Mouse (Mus musculus) spleen, adult 2 months (tissue): ENCODE measurements around the gene Arfgef2. TPM values are rescaled to one million over a fixed set of nuclear protein-coding genes. Genes with fewer than 3 reads are reported as not detected.

Experiments
- DNase-seq, 2 experiments: peaks; one replicate each; pipeline versions ENCODE4 v3.0.0 to v3.0.0-alpha.2; 2012 to 2021; ENCODE audit warnings: low spot score in 2 of 2, low read depth in 1 of 2
- H3K27ac ChIP-seq: fragments of 200-500 bp; 2 replicates; pipeline ENCODE4 v1.5.1; 2012; ENCODE audit warnings: low read length, inconsistent platforms; ENCODE audit not compliant: insufficient read depth
- H3K27me3 ChIP-seq: fragments of 200-500 bp; 2 replicates; pipeline ENCODE4 v1.6.1; 2012; ENCODE audit warnings: mild to moderate bottlenecking, moderate library complexity, low read length, inconsistent platforms; ENCODE audit not compliant: control insufficient read depth, insufficient read depth
- H3K36me3 ChIP-seq: fragments of 200-500 bp; 2 replicates; pipeline ENCODE4 v1.6.1; 2012; ENCODE audit warnings: mild to moderate bottlenecking, low read length, inconsistent platforms; ENCODE audit not compliant: control insufficient read depth, insufficient read depth
- H3K4me1 ChIP-seq: fragments of 200-500 bp; 2 replicates; pipeline ENCODE4 v1.6.1; 2011; ENCODE audit warnings: inconsistent platforms; ENCODE audit not compliant: control insufficient read depth, insufficient read depth, insufficient read length
- H3K4me3 ChIP-seq: fragments of 200-500 bp; 2 replicates; pipeline ENCODE4 v1.5.1; 2011; ENCODE audit warnings: mild to moderate bottlenecking, inconsistent platforms; ENCODE audit not compliant: insufficient read depth, insufficient read length; ENCODE audit errors: extremely low read depth
- CTCF ChIP-seq: fragments of 200-500 bp; IDR thresholded peaks from 2 replicates; pipeline ENCODE4 v1.5.1; 2011; ENCODE audit warnings: mild to moderate bottlenecking, inconsistent platforms; ENCODE audit not compliant: insufficient read depth, insufficient read length, insufficient replicate concordance; ENCODE audit errors: extremely low read depth
- POLR2A ChIP-seq: fragments of 200-500 bp; IDR thresholded peaks from 2 replicates; pipeline ENCODE4 v1.6.1; 2011; ENCODE audit warnings: low read depth, low read length, inconsistent platforms
- WGBS: fragments of 180-500 bp; shearing (Covaris S2); methylation state at CpG from one replicate; pipeline ENCODE4 v1.1.7; 2018; 5-methylcytosine and 5-hydroxymethylcytosine counted together
- polyA plus RNA-seq: library from polyadenylated mRNA; depleted of rRNA; stranded (reverse); fragments of >200 nt; gene quantifications from 2 replicates; pipeline ENCODE4 v1.2.3, GENCODE M21; 2012

Arfgef2 gene
- polyA plus RNA-seq, 1 experiment, result 11.6 TPM

DNA sequence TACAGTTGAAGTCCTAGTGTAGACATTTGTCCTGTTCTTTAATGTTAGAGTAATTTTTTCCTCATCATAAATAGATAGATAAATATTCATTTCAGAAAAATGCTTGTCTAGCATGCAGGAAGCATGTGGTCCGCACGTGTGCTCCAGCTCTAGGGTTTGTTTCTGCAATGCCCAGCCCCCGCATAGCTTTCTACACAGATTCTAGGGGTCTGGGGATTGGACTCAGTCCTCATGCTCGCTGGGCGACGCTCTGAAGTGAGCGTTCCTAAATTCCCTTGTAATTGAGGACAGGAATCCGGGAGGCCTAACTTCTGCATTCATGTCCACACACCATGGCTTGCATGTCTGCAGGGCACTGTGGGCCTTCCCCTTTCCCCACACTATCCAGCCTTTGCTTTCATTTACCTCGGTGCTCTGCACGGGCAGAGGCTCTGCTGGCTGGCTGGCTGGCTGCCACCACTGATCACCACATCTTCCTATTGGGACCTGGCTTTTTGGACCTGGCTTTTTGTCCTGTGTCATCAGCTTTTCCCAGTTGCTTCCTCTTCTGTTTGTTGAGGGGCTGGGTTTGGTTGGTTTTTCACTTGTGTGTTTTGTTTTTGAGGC, 69.4 kb downstream of the Arfgef2 start:
- 49% methylated on average over 10 of the region's 10 CpGs for WGBS
- H3K27ac ChIP-seq, result peak overlapping the region; percentile 50
- H3K36me3 ChIP-seq, result peaks cover 26% of the 10 kb centered on the region

DNA sequence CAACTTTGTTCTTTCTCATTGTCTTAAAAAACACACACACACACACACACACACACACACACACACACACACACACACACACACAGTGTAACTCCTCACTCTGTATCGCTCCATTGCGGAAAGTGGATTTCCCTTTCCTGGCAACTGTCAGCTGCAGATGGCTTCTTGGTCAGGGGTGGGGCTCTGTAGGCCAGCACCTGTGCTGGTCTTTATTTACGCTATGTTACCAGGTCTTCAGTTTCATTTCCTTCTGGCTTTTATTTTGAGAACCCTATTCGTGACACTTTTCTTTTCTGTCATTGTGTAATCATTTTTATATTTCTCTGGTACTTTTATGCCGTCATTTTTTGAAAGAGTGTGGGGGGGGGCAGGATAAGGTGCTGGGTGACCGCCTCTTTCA, 70.2 kb downstream of the Arfgef2 start:
- Histone ChIP-seq H3K4me3 (no peak overlapping the region), H3K27me3 (no peaks in the 10 kb centered on the region), H3K27ac (peak overlapping the region; percentile 93), H3K36me3 (peaks cover 21% of the 10 kb centered on the region), H3K4me1 (peaks cover 7% of the 10 kb centered on the region; the same call in 1 of the 2 replicates)
- DNase-seq, result peak; percentile 49 to 81
- 28% methylated on average over 6 of the region's 6 CpGs for WGBS
- TF ChIP-seq POLR2A (no peak), CTCF (no peak)

More for the DNA sequence above, 69.4 kb downstream of the Arfgef2 start:
- TF ChIP-seq POLR2A (no peak), CTCF (no peak)
- Histone ChIP-seq H3K27me3 (no peaks in the 10 kb centered on the region), H3K4me3 (no peak overlapping the region), H3K4me1 (peaks cover 7% of the 10 kb centered on the region; the same call in 1 of the 2 replicates)
- no peak for DNase-seq

DNA sequence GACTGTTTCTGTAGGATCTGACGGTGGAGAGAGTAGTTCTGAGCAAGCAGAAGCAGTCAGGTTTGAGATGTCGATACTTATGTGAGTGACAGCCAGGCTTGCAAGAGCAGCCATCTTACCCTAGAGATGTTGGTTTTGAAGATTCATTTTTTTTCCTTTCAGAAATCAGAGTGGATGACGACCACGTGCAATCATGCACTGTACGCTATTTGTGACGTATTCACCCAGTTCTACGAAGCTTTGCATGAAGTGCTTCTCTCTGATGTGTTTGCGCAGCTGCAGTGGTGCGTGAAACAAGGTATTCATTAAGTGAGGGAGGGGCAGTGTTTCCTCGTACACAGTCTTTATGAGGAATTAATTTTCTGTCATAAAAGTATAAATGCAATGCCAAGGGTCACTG, 70.9 kb downstream of the Arfgef2 start:
- H3K27ac ChIP-seq, result peak overlapping the region; percentile 93
- H3K4me3 ChIP-seq, result no peak overlapping the region
- 55% methylated on average over 10 of the region's 10 CpGs for WGBS
- H3K27me3 ChIP-seq, result no peaks in the 10 kb centered on the region
- peak in 1 of 2 experiments; percentile 67 for DNase-seq
- H3K4me1 ChIP-seq, result peaks cover 7% of the 10 kb centered on the region; the same call in 1 of the 2 replicates
- H3K36me3 ChIP-seq, result peaks cover 18% of the 10 kb centered on the region
- no peak for TF ChIP-seq CTCF
- TF ChIP-seq POLR2A, result no peak

DNA sequence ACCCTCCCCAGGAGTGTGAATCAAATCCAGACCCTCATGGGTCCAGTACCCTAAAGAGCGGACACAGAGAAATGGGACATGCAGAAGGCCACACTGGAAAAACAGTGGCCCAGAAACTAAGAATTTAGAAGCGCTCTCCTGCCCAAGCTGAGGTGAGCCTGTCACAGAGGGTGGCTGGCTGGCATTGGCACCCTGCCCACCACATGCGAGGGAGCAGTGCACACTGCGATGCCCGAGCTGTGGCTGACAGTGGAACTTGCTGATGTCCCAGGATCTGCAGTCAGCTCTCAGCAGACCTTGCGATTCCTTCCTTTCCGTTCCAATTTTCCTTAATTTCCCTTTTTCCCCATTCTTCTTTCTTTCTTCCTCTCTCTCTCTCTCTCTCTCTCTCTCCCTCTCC, 79.7 kb downstream of the Arfgef2 start:
- WGBS, result 67% methylated on average over 7 of the region's 7 CpGs
- Histone ChIP-seq H3K4me3 (no peak overlapping the region), H3K36me3 (peaks cover 14% of the 10 kb centered on the region), H3K4me1 (no peaks in the 10 kb centered on the region), H3K27me3 (no peaks in the 10 kb centered on the region), H3K27ac (no peak overlapping the region)
- TF ChIP-seq CTCF (no peak), POLR2A (no peak)
- DNase-seq, result no peak

DNA sequence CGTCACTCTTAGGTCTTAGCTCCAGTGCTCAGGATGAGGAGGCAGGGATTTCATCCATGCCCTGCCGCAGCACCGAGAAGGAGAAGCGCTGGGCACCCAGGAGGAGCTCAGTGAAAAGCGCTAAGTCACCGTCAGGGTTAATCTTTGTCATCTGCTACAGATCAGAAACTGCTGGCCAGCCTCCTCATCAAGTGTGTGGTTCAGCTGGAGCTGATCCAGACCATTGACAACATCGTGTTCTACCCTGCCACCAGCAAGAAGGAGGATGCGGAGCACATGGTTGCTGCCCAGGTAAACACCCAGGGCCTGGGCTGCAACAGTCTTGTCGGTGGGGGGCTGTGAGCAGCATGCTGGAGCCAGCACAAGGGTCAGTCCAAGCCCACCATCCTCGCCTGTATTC, 80.2 kb downstream of the Arfgef2 start:
- H3K36me3 ChIP-seq, result peaks cover 16% of the 10 kb centered on the region
- no peak overlapping the region for H3K4me3 ChIP-seq
- no peaks in the 10 kb centered on the region for H3K4me1 ChIP-seq
- H3K27me3 ChIP-seq, result no peaks in the 10 kb centered on the region
- TF ChIP-seq CTCF (no peak), POLR2A (no peak)
- 68% methylated on average over 10 of the region's 10 CpGs for WGBS
- DNase-seq, result no peak
- H3K27ac ChIP-seq, result no peak overlapping the region

DNA sequence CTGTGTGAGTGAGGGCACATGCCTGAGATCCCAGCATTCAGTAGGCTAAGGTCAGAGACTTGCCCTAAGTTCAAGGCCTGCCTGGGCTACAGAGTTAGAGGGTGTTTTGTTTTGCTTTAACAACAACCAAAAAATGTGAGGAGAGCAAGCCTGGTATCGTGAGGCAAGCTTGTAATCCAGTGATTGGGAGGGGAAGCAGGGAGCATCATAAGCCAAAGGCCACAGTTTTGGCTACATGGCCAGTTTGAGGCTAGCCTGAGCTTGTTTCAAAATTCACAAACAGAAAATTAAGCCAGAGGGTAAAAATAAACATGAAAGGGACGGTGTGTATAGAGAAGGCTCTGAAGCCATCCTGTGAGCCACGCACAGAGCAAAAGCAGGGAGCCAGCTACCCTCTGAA, 80.8 kb downstream of the Arfgef2 start:
- no peak for DNase-seq
- 84% methylated on average over 3 of the region's 3 CpGs for WGBS
- H3K27ac ChIP-seq, result no peak overlapping the region
- H3K4me3 ChIP-seq, result no peak overlapping the region
- H3K4me1 ChIP-seq, result no peaks in the 10 kb centered on the region
- TF ChIP-seq CTCF (no peak), POLR2A (no peak)
- H3K27me3 ChIP-seq, result no peaks in the 10 kb centered on the region
- H3K36me3 ChIP-seq, result peaks cover 17% of the 10 kb centered on the region

DNA sequence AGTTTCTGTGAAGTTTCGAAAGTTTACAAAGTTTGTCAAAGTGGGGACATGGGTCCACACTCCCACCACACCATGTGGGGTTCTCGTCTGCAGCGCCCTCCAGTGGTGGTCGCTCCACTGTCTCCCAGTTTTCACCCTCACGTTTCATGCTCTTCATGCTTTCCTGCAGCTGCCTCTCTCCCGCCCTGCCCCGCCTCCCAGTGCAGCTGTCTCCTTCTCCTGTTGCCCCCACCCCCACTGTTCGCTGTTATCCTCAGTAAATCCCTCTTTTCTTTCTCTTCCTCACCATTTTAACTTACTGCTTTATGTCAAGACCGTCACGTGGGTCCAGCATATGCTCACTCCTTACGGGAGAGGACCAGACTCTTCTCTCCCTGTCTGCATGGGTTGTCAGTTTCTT, 82.4 kb downstream of the Arfgef2 start:
- Histone ChIP-seq H3K4me1 (no peaks in the 10 kb centered on the region), H3K27me3 (no peaks in the 10 kb centered on the region), H3K27ac (no peak overlapping the region), H3K4me3 (no peak overlapping the region), H3K36me3 (peaks cover 20% of the 10 kb centered on the region)
- WGBS, result 76% methylated on average over 11 of the region's 11 CpGs
- peak; percentile 26; the same call in 1 of the 2 replicates for TF ChIP-seq CTCF
- no peak for TF ChIP-seq POLR2A
- DNase-seq, result no peak
